7 mouse cellular contexts compared by ENCODE assay signal in genomic region chrX:139998691-139999065, GRCm38 (mm10). TPM values are rescaled to one million over a fixed set of nuclear protein-coding genes. Genes with fewer than 3 reads are reported as not detected.
DNase-seq lines count a peak whose midpoint lies in the region; ATAC-seq and TF ChIP-seq lines count a peak whose summit lies in the region.

No protein-coding gene starts in this region.

- ATAC-seq in lung, embryonic 16.5 days (ENCODE audit: low read depth) = no peak
- peak; percentile 23; the same call in 1 of the 2 replicates for ATAC-seq in forebrain, embryonic 15.5 days (replicated peaks)
- ATAC-seq in limb, embryonic 14.5 days (ENCODE audit: low FRiP score, low read depth) = no peak
- peak; percentile 66; the same call in 1 of the 2 replicates for ATAC-seq in neural tube, embryonic 14.5 days (ENCODE audit: low read depth)

- no peak for DNase-seq in lung, adult 2 months
- DNase-seq in limb, embryonic 14.5 days (ENCODE audit: low spot score) = no peak
- no peak for DNase-seq in ovary, postnatal 36 days (ENCODE audit: low spot score)
- DNase-seq in left cerebral cortex, adult 9 months (ENCODE audit: low spot score in 2 of 2) = no peak

- no peak for TF ChIP-seq POLR2A in lung, adult 2 months (IDR thresholded peaks at IDR 0.05; ENCODE audit: borderline replicate concordance, extremely low read depth, low read depth, low read length)
- TF ChIP-seq POLR2A in limb, embryonic 14.5 days (IDR thresholded peaks at IDR 0.05; ENCODE audit: borderline replicate concordance, extremely low read depth, insufficient read depth, insufficient read length) = no peak

- WGBS in lung, embryonic 16.5 days = 79% methylated on average over 4 of the region's 4 CpGs
- 83% methylated on average over 4 of the region's 4 CpGs for WGBS in lung, adult 2 months
- 85% methylated on average over 4 of the region's 4 CpGs for WGBS in forebrain, embryonic 15.5 days
- WGBS in limb, embryonic 14.5 days = 80% methylated on average over 4 of the region's 4 CpGs
- WGBS in neural tube, embryonic 14.5 days = 87% methylated on average over 4 of the region's 4 CpGs

- no peak for TF ChIP-seq CTCF in lung, adult 2 months (IDR thresholded peaks at IDR 0.05; ENCODE audit: insufficient read depth, low read length)

- H3K36me3 ChIP-seq in lung, embryonic 16.5 days (ENCODE audit: control insufficient read depth, insufficient read depth, low read length) = no peaks in the 10 kb centered on the region
- H3K36me3 ChIP-seq in forebrain, embryonic 15.5 days = peaks cover 3% of the 10 kb centered on the region; the same call in 1 of the 2 replicates
- H3K36me3 ChIP-seq in limb, embryonic 14.5 days (ENCODE audit: control insufficient read depth, insufficient read depth, low read length) = no peaks in the 10 kb centered on the region
- 0 out of 2 replicates have a peak, but pooled peaks cover 3% of the 10 kb centered on the region for H3K36me3 ChIP-seq in neural tube, embryonic 14.5 days (ENCODE audit: control insufficient read depth, insufficient read depth, low read length)

- peak overlapping the region; percentile 62 for H3K4me3 ChIP-seq in lung, embryonic 16.5 days (ENCODE audit: low read length)
- H3K4me3 ChIP-seq in lung, adult 2 months (replicated peaks; ENCODE audit: extremely low read depth, low read depth, low read length) = no peak overlapping the region
- H3K4me3 ChIP-seq in forebrain, embryonic 15.5 days = peak overlapping the region; percentile 55
- peak overlapping the region; percentile 51 for H3K4me3 ChIP-seq in limb, embryonic 14.5 days (replicated peaks; ENCODE audit: low read length)
- H3K4me3 ChIP-seq in neural tube, embryonic 14.5 days (ENCODE audit: low read depth, low read length) = no peak overlapping the region

- H3K9me3 ChIP-seq in lung, embryonic 16.5 days (ENCODE audit: control insufficient read depth, low read length) = no peaks in the 10 kb centered on the region
- no peaks in the 10 kb centered on the region for H3K9me3 ChIP-seq in forebrain, embryonic 15.5 days
- H3K9me3 ChIP-seq in limb, embryonic 14.5 days (ENCODE audit: control insufficient read depth, low read length) = no peaks in the 10 kb centered on the region
- H3K9me3 ChIP-seq in neural tube, embryonic 14.5 days (ENCODE audit: control insufficient read depth, low read length) = no peaks in the 10 kb centered on the region

- no peaks in the 10 kb centered on the region for H3K27me3 ChIP-seq in lung, embryonic 16.5 days (ENCODE audit: control insufficient read depth, insufficient read depth, low read depth, low read length)
- H3K27me3 ChIP-seq in forebrain, embryonic 15.5 days = no peaks in the 10 kb centered on the region
- H3K27me3 ChIP-seq in limb, embryonic 14.5 days (ENCODE audit: control insufficient read depth, insufficient read depth, low read length) = no peaks in the 10 kb centered on the region
- H3K27me3 ChIP-seq in neural tube, embryonic 14.5 days (ENCODE audit: control insufficient read depth, insufficient read depth, low read length) = no peaks in the 10 kb centered on the region

- H3K4me1 ChIP-seq in lung, embryonic 16.5 days (replicated peaks; ENCODE audit: control insufficient read depth, insufficient read depth, low read length) = no peaks in the 10 kb centered on the region
- H3K4me1 ChIP-seq in lung, adult 2 months (ENCODE audit: control insufficient read depth, insufficient read depth, low read length) = no peaks in the 10 kb centered on the region
- H3K4me1 ChIP-seq in forebrain, embryonic 15.5 days = 0 out of 2 replicates have a peak, but pooled peaks cover 4% of the 10 kb centered on the region
- no peaks in the 10 kb centered on the region for H3K4me1 ChIP-seq in limb, embryonic 14.5 days (ENCODE audit: control insufficient read depth, insufficient read depth, low read length)
- H3K4me1 ChIP-seq in neural tube, embryonic 14.5 days (ENCODE audit: control insufficient read depth, insufficient read depth, low read length) = no peaks in the 10 kb centered on the region

- H3K4me2 ChIP-seq in lung, embryonic 16.5 days (ENCODE audit: low read depth, low read length) = 0 out of 2 replicates have a peak overlapping the region, but pooled peaks have one; percentile 47
- no peak overlapping the region; the same call in 1 of the 2 replicates for H3K4me2 ChIP-seq in forebrain, embryonic 15.5 days (replicated peaks)
- 0 out of 2 replicates have a peak overlapping the region, but pooled peaks have one; percentile 15 for H3K4me2 ChIP-seq in limb, embryonic 14.5 days (replicated peaks; ENCODE audit: low read depth, low read length, severe bottlenecking)
- H3K4me2 ChIP-seq in neural tube, embryonic 14.5 days (ENCODE audit: low read depth, low read length) = peak overlapping the region; percentile 47; the same call in 1 of the 2 replicates

- H3K27ac ChIP-seq in lung, embryonic 16.5 days (ENCODE audit: low read length) = no peak overlapping the region
- no peak overlapping the region for H3K27ac ChIP-seq in forebrain, embryonic 15.5 days (replicated peaks)
- H3K27ac ChIP-seq in limb, embryonic 14.5 days (replicated peaks; ENCODE audit: low read depth, low read length) = no peak overlapping the region
- H3K27ac ChIP-seq in neural tube, embryonic 14.5 days (ENCODE audit: low read depth, low read length) = no peak overlapping the region

- no peak overlapping the region for H3K9ac ChIP-seq in lung, embryonic 16.5 days (ENCODE audit: low read length)
- no peak overlapping the region for H3K9ac ChIP-seq in forebrain, embryonic 15.5 days (replicated peaks)
- H3K9ac ChIP-seq in limb, embryonic 14.5 days (ENCODE audit: low read depth, low read length, severe bottlenecking) = no peak overlapping the region
- H3K9ac ChIP-seq in neural tube, embryonic 14.5 days (replicated peaks; ENCODE audit: low read depth, low read length) = no peak overlapping the region

RNA-seq across cellular contexts. Expression of gene Rbm41, which starts 0.3 kb away (rescaled TPM):
- 4.0 and 5.0 TPM in 2 replicates for polyA plus RNA-seq in lung, embryonic 16.5 days (2015; fragmentation: Nextera tagmentation; extraction: Ambion mirVana)
- 0.54 and 0.95 TPM in 2 replicates for polyA plus RNA-seq in lung, adult 2 months (2012; rRNA removed)
- 7.1 TPM in 2 replicates for polyA plus RNA-seq in forebrain, embryonic 15.5 days (2015; fragmentation: Nextera tagmentation; extraction: Ambion mirVana)
- polyA plus RNA-seq in limb, embryonic 14.5 days (2012; rRNA removed) = 4.2 and 5.1 TPM in 2 replicates
- 5.6 and 7.6 TPM in 2 replicates for polyA plus RNA-seq in limb, embryonic 14.5 days (2014; fragmentation: Nextera tagmentation; extraction: Ambion mirVana)
- 9.4 TPM in 2 replicates for polyA plus RNA-seq in neural tube, embryonic 14.5 days (2014; fragmentation: Nextera tagmentation; extraction: Ambion mirVana)

Comparison
In these comparisons a context has a peak if more than half of its experiments do, and no peak if none do; other contexts are left out.
1. H3K4me3 ChIP-seq: peak in lung, embryonic 16.5 days (single experiment), forebrain, embryonic 15.5 days (single experiment) and limb, embryonic 14.5 days (single experiment); none in lung, adult 2 months (single experiment) and neural tube, embryonic 14.5 days (single experiment).
2. ATAC-seq: peak in forebrain, embryonic 15.5 days (single experiment) and neural tube, embryonic 14.5 days (single experiment); none in lung, embryonic 16.5 days (single experiment) and limb, embryonic 14.5 days (single experiment).